Mouse (Mus musculus): ENCODE measurements around the gene Tmed5.
"Not testable (repeated sequence)": the region's sequence is repeated elsewhere in the genome, so short reads cannot be mapped to it uniquely, and the experiment has no call there.

The Tmed5 gene

GRCm38 (mm10) chr5:108132441-108133243, at the start of gene Tmed5, which contains the start of gene Ccdc18:
Gene Tmed5 (minus strand): TSS chr5:108132620.
Gene Ccdc18 (plus strand): TSS chr5:108132875.
- peak; percentile 98 for DNase-seq (ENCODE audit: low spot score)

DNA sequence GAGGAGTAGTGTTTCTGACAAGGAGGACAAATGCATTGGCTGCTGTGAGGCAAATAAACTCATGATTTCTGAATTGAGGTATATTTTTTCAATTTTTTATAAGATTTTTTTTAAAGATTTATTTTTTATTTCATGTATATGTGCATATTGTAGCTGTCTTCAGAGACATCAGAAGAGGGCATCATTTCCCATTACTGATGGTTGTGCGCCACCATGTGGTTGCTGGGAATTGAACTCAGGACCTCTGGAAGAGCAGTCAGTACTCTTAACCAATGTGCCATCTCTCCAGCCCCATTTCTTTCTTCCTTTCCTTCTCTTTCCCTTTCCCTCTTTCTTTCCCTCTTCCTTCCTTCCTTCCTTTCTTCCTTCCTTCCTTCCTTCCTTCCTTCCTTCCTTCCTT, 31.3 kb upstream of the Tmed5 start:
- peak; percentile 19 for DNase-seq (ENCODE audit: low spot score)

GRCm38 (mm10) chr5:108160796-108161195, 28.4 kb upstream of the Tmed5 start:
- no peak for DNase-seq (ENCODE audit: low spot score)

DNA sequence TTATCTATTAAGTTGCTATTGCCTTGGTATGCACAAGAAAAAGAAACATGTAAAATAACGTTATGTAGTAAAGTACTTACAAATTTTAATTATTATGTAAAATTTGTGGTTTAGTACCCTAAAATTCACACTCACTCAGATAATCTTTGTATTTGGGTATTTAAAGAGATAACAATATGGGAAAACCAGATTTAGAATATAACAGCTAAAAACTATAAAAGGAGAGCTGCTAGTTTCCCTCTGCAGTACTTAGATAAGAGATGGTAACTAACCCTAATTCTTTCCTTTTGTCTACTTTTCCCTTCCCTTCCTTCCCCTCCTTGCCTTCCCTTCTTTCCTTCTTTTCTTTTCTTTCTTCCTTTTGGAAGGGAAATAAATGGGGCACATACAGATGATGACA, 20.2 kb upstream of the Tmed5 start:
- DNase-seq (ENCODE audit: low spot score), result no peak

DNA sequence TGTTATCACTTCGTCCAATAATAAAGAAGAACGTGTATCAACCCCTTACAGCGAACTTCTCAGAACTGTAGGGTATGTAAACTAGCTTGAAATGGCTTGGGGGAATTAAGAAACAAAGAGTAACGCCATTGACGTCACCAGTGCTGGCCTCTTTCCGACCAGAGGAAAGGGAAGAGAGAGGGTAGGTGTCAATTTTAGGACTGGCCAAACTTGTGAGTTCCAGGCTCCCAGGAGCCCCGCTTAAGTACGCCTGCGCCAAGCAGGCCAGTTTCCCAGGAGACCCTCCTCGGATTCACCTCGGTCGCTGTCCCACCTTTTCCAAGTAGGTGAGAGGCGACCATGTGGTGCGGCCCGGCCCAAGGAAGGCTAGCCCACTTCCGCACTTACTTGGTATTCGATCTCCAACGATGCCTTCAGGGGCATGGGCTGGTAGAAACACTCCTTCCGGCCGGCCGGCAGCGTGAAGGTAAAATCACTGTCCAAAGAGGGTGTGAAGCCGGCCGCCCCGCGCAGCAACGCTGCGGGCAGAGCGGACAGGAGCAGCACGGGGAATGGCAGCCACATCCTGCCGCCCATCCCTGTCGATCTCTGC, 475 bp downstream of the Tmed5 start:
- no peak for DNase-seq (ENCODE audit: low spot score)

DNA sequence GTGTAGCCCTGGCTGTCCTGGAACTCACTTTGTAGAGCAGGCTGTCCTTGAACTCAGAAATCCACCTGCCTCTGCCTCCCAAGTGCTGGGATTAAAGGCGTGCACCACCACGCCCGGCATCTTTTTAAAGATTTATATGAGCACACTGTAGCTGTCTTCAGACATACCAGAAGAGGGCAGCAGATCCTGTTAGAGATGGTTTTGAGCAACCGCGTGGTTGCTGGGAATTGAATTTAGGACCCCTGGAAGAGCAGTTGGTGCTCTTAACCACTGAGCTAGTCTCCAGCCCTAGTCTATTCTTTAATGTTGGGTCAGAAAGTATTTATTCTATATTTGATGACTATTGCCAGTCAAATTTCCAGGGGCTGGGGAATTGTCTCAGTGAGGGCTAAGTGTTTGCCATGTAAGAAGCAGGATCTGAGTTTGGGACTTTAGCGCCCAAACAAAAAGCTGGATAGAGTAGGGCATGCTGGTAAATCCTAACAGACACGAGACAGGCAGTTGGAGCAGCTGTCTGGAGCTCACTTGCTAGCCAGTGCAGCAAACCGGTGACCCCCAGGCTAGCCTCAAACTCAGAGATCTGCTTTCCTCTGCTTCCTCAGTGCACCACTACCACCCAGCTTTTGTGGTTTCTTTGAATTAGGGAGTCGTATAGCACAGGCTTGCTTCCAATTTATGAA, 12.1 kb downstream of the Tmed5 start:
- no peak for DNase-seq (ENCODE audit: low spot score)

- DNase-seq (ENCODE audit: low spot score), result no peak
Observed at GRCm38 (mm10) chr5:108117693-108118092, 14.7 kb downstream of the Tmed5 start.

DNA sequence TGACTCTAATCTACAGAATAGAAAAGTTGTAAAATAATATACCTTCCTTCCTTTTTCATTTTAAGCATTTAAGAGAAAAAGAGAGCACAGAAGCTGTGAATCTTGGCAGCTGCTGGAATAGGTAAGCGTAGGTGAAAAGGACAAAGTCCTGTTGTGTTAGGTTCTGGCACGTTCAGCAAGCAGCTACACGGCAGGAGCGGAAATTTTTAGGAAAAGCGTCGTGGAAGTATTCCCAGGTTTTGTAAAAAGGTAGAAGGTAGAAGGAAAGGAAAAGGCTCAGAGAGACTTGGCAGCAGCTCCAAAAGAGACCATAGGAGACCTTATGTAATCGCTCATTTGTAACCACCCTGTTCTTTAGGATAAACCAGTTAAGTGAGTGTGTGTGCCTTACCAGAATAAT, 23.1 kb downstream of the Tmed5 start:
- DNase-seq (ENCODE audit: low spot score), result no peak

- DNase-seq (ENCODE audit: low spot score), result no peak
Observed at GRCm38 (mm10) chr5:108104306-108104705, 28.1 kb downstream of the Tmed5 start.

DNA sequence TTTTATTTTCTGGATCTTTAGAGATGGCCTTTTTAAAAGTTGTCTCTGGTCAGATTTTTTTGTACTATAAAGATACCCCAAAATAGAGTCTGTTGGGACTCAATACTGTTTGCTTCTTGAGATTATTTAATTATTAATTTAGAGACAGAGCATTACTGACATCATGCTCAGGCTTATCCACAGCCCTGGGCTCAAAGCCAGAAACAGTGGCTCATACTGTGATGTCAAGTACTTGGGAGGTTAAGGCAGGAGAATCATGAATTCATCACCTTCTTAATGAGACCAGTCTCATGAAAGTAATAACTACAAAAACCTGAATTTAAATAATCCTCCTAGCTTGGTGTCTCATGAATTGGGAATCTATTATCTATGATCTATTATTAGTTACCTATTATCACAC, 32.2 kb downstream of the Tmed5 start:
- DNase-seq (ENCODE audit: low spot score), result no peak

GRCm38 (mm10) chr5:108097676-108098075, 34.7 kb downstream of the Tmed5 start:
- no peak for DNase-seq (ENCODE audit: low spot score)

DNA sequence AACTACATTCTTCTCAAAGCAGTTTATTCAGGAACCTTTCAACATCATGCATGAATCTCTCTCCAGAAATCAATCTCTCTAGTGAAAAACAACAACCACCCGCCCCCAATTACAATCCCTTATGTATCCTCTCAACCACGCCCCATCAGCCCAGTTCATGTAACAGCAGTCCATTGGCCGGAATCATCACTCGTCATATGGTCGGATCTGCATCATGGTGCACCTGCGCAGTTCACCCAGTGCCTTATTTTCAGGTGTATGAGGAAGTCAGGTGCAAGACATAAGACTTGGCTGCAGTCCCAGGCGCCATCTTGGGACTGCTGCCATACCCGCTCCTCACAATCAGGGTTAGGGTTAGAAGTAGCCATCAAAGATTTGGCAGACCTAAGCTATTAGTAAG, 39.7 kb downstream of the Tmed5 start:
- not testable (repeated sequence) for DNase-seq (ENCODE audit: low spot score)

GRCm38 (mm10) chr5:108085440-108085839, 47.0 kb downstream of the Tmed5 start:
- no peak for DNase-seq (ENCODE audit: low spot score)

DNA sequence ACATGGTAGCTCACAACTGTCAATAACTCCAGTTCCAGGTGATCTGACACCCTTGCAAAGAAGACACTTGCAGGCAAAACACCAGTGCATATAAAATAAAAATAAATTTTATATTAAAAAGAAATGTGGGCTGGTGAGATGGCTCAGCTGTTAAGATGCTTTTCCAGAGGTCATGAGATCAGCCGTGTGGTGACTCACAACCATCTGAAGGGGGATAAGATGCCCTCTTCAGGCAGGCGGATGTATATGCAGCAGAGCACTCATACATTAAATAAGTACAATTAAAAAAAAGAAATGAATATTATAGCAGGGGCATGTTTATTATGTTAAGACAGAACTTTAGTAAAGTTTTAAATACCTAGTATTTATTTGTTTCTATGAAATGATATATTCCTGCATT, 50.0 kb downstream of the Tmed5 start:
- DNase-seq (ENCODE audit: low spot score), result no peak

DNA sequence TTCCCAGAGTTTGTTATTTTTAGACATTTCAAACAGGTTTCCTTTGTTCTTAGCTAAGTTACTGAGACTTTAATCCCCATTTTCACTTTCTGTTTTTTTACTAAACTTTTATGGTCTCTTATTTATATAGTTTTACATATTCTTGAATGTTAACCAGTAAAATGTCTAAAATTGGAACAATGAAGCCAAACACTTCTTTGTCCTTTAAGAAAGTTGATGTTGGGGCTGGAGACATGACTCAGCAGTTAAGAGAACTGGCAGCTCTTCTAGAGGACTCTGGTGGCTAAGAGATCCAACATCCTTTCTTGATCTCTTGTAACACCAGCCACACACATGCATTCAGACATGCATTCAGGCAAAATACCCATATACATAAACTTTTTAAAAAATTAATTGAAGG, 52.8 kb downstream of the Tmed5 start:
- no peak for DNase-seq (ENCODE audit: low spot score)

DNA sequence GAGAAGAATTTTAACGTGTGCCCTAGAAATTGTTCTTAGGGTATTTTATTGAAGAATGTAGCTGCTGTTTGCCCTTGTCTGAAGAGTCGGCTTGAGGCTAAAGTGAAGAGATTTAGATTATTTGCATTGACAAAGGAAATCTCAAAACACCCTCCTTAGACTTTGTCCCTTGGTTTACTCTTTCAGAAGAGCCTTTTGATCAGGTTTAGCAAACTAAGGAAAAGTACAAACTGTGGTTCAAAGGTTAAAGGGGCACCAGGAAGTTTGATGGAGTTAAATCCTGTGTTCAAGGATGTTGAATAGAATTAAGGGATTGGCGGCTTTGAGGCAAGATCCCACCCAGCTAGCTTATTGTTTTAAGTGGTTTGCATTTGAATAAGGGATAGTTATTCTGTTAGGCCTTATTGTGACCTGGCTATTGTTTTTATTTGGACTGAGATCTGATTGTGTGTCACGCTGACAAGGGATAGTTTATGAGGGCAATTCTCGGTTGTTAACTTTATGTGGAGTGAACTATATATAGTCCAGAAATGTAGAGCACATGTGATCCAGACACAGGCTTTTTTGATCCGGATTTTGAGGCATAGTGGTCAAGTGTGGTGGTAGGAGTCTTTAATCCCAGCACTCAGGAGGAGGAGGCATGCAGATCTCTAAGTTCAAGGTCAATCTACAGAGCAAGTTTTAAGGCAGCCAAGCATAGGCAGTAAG, 55.4 kb downstream of the Tmed5 start:
- DNase-seq (ENCODE audit: low spot score), result peak; percentile 29

- no peak for DNase-seq (ENCODE audit: low spot score)
Observed at GRCm38 (mm10) chr5:108076241-108076640, 56.2 kb downstream of the Tmed5 start.

DNA sequence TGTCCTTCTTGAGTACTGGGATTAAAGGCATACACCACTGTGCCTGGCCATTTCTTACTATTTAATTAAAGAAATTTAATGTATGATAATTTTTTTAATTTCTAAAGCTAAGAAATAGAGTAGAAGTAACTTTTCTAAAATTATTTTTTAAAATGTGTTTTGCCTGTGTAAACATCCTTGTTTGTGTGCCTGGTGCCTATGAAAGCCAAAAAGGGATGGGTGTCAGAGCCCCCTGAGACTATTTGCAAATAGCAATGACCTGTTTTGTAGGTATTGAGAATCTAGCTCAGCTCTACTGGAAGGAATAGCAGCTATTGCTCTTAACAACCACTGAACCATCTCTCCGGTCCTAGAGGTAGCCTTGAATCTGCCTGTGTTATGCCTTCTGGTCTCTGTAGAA, 60.1 kb downstream of the Tmed5 start:
- DNase-seq (ENCODE audit: low spot score), result no peak

DNA sequence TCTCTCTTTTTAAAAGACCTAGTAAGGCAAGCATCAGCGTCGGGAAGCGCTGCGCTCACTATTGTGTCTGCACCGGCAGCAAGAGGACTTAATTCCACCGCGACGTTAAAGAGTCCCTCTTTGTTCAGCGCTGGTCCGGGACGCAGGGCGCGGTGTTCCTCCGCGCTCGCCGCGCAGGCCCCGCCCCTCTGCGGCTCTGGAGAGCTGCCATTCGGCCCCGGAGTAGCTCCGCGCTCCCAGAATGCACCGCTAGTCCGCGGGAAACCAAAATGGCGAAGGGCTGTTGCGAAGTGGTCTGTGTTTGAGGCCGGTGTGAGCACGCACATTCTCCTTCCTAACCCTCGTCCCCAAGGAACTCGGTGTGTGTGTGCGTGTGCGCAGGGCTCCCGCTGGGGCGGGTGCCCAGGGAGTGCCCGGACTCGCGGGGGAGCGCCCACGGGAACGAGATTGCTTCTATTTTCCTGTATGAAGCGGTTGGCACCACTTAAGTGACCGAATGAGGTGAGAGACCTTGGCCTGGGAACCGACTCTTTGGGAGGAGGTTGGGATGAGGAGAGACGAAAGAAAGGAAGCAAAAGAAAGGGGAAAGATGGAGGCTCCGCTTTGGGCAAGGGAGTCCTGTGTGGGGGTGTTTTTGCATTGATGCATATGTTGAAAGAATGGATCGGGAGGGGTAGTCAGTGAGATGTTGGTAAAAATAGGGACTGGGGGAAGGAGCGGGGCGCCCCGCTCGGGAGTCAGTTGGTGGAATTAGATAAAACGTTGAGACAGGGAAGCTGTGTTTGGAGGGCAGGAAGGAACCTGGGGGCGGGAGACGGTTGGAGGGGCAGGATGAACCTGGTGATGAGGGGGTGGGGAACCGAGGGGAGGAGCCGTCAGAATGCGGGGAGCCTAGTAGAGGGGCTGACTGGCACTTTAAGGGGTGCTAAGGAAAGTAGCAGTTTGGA, 66.7 kb downstream of the Tmed5 start, which contains the start of gene Mtf2:
Mtf2 (plus strand) TSS at position 210 of the 947 bp plus-strand sequence.
- peak; percentile 95 for DNase-seq (ENCODE audit: low spot score)

DNA sequence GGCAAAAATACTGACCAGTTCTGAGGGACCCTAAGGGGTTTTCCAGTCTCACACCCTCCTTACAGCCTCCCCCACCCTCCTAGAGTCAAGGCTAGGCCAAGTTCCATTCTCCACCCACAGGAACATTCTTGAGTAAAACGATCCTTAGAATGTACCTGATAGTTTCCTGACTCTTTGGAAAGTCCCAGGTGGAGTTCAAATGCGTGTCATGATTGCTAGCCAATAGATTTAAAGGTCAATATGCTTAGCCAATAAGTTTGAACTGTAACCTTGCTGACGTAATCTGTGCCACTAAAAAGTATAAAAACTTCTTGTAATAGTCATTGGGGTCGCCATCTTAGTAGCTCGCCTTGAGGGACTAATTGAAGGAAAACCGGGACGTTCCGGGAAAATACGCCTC, 72.0 kb downstream of the Tmed5 start:
- DNase-seq (ENCODE audit: low spot score), result no peak
